Mouse (Mus musculus) embryo, embryonic 10 days (tissue): Measurements from ENCODE around the gene Hat1.
"Not testable (repeated sequence)": the region's sequence is repeated elsewhere in the genome, so short reads cannot be mapped to it uniquely, and the experiment has no call there.

Experiments used
- DNase-seq: peaks from one replicate; pipeline ENCODE4 v3.0.0-alpha.2; 2015; ENCODE audit warnings: low spot score

Gene Hat1

GRCm38 (mm10) chr2:71388951-71389763 is at the start of gene Hat1:
Gene Hat1 (plus strand): TSS chr2:71388958.
- DNase-seq: peak; percentile 100

- DNase-seq: no peak
These were observed 48.6 kb upstream of the Hat1 start for GRCm38 (mm10) chr2:71340126-71340525.

DNA sequence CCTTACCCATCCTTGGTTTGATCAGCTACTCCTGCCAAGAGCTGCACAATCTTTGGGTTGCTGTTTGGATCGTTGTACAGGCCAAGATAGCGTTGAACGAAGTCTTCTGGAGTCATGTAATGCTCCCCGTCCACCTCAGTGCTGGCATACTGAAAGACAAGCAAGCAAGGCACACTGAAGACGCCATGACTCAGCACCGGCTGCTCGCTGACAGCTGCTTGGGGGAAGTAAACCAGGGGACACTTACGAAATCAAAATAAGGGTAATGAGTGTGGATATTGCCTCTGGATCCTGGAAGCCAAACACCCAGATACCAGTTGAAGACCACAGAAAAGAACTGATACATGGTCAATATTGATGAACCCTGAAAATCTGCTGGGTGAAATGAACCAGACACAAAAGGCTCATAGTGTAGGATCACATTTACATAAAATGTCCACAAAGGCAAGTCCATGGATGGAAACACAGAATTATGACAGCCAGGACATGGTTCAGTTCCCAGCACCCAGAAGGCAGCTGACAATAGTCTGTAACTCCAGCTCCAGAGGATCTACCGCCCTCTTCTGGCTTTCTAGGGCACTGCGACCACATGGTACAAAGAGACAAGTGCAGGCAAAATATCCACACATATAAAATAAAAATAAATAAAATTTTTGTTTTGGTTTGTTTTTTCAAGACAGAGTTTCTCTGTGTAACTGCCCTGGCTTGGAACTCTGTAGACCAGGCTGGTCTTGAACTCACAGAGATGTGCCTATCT is 44.7 kb upstream of the Hat1 start:
- DNase-seq: no peak

DNA sequence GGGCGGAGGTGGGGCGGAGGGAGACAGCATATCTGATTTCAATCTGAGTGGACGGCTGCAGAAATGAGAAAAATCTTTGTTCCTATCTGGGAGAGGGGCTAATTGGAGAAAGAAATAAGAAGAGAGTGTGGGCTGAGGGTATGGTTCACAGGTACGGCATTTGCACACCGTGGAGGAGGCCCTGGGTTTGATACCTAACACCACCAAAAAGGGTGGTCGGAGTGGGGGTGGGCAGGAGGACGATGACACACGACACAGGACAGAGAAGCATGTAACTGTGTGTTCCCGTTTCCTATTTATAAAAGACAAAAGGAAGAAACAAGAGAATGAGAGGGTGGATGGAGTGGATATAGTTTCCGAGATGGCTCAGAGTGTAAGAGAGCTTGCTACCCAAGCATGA is 41.6 kb upstream of the Hat1 start:
- no peak for DNase-seq

DNA sequence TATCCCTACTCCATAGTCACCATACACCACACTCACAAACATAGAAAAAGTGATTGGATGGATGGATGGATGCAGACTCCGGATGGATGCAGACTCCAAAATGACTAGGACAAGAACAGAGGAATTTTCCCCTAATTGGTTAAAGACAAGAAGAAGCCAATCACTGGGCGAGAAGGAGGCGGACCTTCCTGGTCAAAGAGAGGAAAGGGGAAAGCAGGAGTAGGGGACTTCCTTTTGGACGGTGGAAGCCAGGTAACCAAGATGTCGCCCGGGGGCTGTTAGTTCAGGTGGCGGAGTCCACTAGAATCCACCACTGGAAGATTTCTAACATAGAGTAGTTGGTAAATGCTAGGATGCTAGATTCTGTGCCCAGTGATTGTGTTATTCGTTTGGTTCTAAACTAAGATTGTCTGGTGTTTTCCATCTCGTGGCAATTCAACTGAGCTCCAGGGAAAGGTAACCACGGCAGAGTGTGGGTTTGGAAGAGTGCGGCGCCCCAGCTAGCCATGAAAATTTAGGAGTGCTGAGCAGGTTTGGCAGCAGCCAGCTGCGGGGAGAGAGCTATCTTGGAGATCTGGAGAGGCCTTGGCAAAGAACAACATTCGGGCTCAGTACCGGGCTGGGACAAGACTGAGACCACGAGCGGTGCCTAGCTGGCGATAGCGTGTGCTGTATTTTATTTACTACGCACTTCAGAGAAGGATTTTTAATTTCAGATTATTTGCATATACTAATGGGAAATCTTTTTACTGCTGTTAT is 40.8 kb upstream of the Hat1 start:
- no peak for DNase-seq

GRCm38 (mm10) chr2:71349511-71349910 is 39.2 kb upstream of the Hat1 start:
- no peak for DNase-seq

DNA sequence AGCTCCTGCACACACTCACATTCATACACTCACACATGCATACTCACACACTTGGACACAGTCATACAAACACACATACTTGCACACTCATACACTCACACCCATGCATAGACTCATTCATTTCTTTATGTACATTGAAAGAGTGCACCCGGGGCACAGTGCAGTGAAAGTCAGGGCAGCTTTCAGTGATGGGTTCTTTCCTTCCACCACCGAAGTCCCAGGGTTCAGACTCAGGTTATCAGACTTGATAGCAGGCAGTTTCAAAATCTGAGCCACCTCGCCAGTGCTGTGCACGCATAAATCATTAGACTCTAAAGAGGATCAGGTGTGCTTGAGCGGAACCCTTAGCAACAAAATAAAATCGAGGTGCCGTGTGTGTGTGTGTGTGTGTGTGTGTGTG is 38.6 kb upstream of the Hat1 start:
- no peak for DNase-seq

DNA sequence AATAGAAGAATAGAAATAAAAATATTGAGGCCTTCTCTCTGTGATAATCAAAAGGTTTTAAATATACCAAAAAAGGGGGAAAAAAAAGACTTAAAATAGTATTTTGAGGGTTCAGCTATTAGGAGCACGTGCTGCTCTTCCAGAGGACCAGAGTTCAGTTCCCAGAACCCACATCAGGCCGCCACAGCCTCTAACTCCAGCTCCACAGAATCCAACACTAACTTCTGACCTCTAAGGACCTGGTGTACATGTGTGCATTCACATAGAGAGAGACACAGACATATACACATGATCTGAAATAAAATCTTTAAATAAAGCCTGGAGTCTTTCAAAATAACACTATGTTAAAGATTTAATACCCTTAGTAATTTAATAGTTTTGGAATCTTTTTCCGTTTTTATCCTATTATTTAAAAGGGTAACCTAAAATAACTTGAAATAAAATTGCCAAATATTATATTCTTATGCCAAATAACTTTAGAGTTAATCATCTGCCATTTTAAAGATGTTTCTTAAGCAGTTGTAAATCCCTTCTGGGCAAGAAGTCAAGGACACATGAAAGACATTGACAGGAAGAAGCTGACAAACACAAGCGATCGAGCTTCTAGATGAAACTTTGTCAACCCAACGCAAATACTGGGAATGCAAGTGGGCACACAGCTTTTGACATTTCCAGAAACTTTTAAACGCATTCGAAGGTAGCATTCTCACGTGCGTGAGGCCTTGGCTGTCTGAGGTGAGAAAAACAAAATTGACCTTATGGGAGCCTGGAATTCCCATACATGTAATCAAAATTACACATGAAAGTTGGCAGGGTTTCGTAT is 37.6 kb upstream of the Hat1 start:
- DNase-seq: no peak

DNA sequence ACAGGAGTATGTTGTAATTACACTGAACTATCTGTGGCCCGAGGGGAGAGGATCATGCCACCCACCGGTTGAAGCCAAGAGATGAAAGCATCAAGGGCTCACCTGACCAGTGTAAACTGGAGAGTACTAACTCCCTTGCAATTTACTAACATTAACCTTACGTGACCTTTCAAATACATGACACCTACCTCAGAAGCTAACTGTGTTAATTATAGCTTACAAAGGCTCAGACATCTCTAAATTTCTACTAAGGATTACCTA is 37.1 kb upstream of the Hat1 start:
- no peak for DNase-seq

DNA sequence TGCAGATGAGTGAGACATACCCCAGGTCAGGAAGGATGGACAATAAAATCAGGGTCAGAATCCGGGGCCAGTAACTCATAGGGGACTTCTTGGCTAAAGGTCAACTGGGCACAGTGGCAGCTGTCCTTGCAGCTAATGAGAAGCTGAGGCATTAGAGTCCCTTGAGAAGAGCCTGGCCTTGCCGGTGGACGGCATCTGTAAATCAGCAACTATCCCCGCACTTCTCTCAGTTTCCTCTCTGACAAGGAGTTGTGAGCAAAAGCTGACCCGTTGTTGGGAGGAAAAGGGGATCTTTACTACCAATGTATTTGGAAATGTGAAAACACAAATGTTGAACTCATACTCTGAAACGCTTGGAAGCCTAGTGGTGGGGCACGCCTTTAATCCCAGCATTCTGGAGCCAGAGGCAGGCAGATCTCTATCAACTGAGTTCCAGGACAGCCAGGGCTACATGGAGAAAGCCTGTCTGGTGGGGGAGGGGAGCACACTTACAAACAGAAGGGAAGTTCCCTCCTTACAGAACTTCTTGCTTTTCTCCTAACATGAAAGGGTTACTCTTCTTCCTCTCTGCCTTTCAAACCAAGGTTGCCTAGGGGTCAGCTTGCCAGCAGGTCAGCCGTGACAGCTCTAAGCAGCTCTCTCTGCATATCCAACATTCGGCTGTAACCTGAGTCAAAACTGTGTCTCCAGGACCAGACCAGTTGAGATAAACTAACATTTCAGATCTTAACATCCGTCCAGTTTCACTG is 35.3 kb upstream of the Hat1 start:
- peak; percentile 66 for DNase-seq

DNA sequence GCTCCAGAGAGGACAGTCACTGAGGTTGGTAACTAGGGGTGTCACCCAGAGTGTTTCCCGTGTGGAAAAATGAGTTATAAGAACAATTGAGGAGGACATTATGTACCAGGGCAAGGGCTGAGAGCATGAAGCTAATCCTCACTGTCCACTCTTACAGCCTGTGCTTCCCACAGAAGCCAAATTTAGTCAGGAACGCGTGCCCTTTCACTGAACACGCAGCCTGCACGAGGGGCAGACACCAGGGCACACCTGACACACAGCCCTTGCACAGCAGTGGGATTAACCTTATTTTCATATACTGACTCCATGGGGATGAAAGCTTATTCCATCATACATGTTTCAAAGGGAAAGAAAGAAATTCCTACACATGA is 34.7 kb upstream of the Hat1 start:
- no peak for DNase-seq

GRCm38 (mm10) chr2:71358347-71358746 is 30.4 kb upstream of the Hat1 start:
- DNase-seq: no peak

- no peak for DNase-seq
These were observed 28.6 kb upstream of the Hat1 start for GRCm38 (mm10) chr2:71360192-71360591.

- DNase-seq: no peak
These were observed 22.1 kb upstream of the Hat1 start for GRCm38 (mm10) chr2:71366618-71367124.

DNA sequence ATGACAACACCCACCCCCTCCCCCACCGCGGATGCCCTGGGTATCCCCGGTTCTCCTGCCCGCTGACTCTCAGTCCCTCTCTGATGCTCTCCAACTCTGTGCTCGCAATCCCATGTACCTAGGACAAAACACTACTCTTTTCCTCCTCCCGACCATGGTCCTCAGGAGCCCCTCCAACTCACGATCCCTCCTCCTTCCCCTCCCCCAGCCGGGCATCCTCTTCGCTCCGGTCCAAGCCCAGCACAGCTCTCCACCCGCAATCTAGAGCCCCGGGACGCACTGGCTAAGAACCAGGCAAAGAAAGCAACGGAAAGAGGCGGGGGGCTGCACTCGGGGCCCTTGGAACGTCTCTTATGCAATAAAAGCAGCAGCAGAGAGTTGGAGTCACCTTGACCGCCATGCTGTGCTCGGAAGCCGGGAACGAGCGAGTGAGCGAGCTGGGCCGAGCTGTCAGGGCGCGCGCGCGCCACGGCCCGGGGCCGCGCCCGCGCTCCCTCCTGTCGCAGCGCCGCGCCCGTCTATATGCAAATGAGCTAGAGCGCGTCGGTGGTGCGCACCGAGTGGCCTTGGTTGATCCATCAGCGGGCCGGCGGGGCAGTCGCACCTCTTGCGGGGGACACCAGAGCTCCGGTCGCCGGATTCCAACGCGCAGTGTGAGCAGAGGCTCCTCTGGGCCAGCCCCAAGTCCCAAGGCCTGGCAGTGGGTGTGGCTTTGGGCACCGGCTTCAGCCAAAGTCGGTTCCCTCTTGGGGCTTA is 21.5 kb upstream of the Hat1 start, which contains the start of gene Slc25a12:
Slc25a12 (minus strand) TSS at position 625 of the 756 bp plus-strand sequence.
- DNase-seq: peak; percentile 92

GRCm38 (mm10) chr2:71368086-71368485 is 20.7 kb upstream of the Hat1 start:
- no peak for DNase-seq

GRCm38 (mm10) chr2:71371790-71372189 is 17.0 kb upstream of the Hat1 start:
- no peak for DNase-seq

- not testable (repeated sequence) for DNase-seq
These were observed 16.5 kb upstream of the Hat1 start for GRCm38 (mm10) chr2:71372261-71372660.

DNA sequence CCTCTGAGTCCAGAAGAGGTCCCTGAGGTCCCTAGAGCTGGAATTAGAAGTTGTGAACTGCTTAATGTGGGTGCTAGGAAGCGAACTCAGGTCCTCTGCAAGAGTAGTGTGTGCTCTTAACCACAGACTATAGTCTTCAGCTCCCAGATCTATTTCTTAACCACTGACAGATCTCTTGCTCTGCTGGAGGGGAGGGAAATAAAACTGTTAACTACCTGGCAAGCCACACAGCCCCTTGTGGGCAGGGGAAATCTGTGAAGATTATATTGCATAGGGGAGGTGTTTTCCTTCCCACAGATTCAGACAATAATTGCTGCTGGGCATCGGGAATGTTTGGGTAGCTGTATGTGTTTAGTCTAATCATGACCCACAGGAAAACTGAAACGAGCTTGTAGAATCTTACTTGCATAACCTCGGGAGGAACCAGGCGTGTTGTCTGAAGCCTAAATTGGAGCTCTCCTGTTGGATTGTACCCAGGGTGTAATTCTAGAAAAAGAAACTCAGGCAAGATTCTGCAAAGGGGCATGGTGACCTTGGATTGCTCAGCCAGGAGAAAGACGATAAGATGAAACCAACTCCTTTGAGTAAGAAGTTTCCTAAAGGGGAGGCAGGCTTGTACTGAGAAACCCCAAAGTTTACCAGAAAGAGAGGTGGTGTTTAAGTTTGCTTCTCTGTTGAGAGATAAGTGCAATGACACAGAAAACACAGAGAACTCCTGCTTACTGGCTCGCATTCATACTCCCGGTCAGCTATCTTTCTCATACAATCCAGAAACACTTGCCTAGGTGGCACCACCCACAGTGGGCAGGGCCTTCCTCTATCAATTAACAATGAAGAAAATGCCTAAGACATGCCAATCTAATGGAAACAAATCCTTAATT is 14.2 kb upstream of the Hat1 start:
- DNase-seq: no peak
